In the genomic region with DNA sequence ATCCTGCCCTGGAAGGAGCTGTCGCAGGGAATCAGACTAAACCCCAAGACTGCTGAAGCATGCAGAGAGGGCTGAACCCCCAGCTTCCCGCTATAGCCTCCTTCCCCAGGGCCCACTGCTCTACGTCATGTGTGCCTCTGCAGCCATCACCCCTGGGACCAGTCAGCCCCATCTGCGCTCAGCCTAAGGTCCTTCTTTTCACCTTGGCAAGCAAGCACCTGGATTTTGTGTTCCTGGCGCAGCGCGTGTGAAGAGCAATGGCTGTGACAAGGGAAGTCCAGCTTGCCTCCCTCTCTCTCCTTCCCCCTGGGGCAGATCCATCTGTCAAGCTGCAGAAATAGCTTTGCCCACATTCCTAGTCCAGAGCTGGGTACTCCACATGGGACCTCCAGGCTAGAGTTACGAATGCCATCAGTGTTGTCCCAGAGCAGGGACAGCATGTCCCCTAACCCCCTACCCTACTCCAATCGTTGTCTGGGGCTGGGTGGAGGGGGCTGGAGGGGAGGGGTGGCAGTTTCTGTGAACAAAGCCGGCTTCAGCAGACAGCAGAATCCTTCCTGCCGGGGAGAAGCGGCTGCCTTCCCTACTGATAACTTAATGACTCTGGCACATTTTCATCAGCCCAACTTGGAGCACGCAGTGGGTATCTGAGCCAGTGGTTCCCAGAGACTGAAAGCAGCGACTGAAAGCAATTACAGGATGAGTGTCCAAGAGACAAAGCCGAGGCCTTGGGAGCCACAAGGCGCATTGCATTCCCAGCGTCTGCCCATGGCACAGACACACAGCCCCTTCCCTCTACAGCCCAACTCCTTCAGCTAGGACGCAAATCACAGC, we compare ENCODE assay signal across 8 mouse cellular contexts.
DNase-seq lines count a peak whose midpoint lies in the region; ATAC-seq lines count a peak whose summit lies in the region.

No protein-coding gene starts in this region.

- no peak for ATAC-seq in intestine, embryonic 16.5 days
- peak; percentile 84 for ATAC-seq in neural tube, embryonic 14.5 days (ENCODE audit: low read depth)

- no peak overlapping the region for H3K4me2 ChIP-seq in intestine, embryonic 16.5 days (ENCODE audit: low read depth, low read length)
- H3K4me2 ChIP-seq in neural tube, embryonic 14.5 days (ENCODE audit: low read depth, low read length), result peak overlapping the region; percentile 32

- 51% methylated on average over 18 of the region's 18 CpGs for WGBS in intestine, embryonic 16.5 days
- 14% methylated on average over 18 of the region's 18 CpGs for WGBS in neural tube, embryonic 14.5 days

- no peak overlapping the region for H3K4me3 ChIP-seq in intestine, embryonic 16.5 days (ENCODE audit: low read length)
- H3K4me3 ChIP-seq in neural tube, embryonic 14.5 days (ENCODE audit: low read depth, low read length), result no peak overlapping the region

- 0 out of 2 replicates have a peak overlapping the region, but pooled peaks have one; percentile 25 for H3K9ac ChIP-seq in intestine, embryonic 16.5 days (ENCODE audit: low read depth, low read length)
- peak overlapping the region; percentile 39 for H3K9ac ChIP-seq in neural tube, embryonic 14.5 days (replicated peaks; ENCODE audit: low read depth, low read length)

- no peaks in the 10 kb centered on the region for H3K9me3 ChIP-seq in intestine, embryonic 16.5 days (ENCODE audit: control insufficient read depth, low read length)
- H3K9me3 ChIP-seq in neural tube, embryonic 14.5 days (ENCODE audit: control insufficient read depth, low read length), result no peaks in the 10 kb centered on the region

- H3K36me3 ChIP-seq in intestine, embryonic 16.5 days (ENCODE audit: control insufficient read depth, insufficient read depth, low read length), result no peaks in the 10 kb centered on the region
- no peaks in the 10 kb centered on the region for H3K36me3 ChIP-seq in neural tube, embryonic 14.5 days (ENCODE audit: control insufficient read depth, insufficient read depth, low read length)

- peaks cover 3% of the 10 kb centered on the region; the same call in 1 of the 2 replicates for H3K4me1 ChIP-seq in intestine, embryonic 16.5 days (ENCODE audit: control insufficient read depth, insufficient read depth, low read length)
- peaks cover 14% of the 10 kb centered on the region for H3K4me1 ChIP-seq in neural tube, embryonic 14.5 days (ENCODE audit: control insufficient read depth, insufficient read depth, low read length)

- no peaks in the 10 kb centered on the region for H3K27me3 ChIP-seq in intestine, embryonic 16.5 days (replicated peaks; ENCODE audit: control insufficient read depth, insufficient read depth, low read length)
- H3K27me3 ChIP-seq in neural tube, embryonic 14.5 days (ENCODE audit: control insufficient read depth, insufficient read depth, low read length), result no peaks in the 10 kb centered on the region

- H3K27ac ChIP-seq in intestine, embryonic 16.5 days (ENCODE audit: low read length), result no peak overlapping the region
- peak overlapping the region; percentile 92 for H3K27ac ChIP-seq in neural tube, embryonic 14.5 days (ENCODE audit: low read depth, low read length)

- peak; percentile 28 for DNase-seq in adrenal gland, postnatal 10 days
- no peak for DNase-seq in adrenal gland, postnatal 36 days
- DNase-seq in cerebellum, postnatal 10 days, result peak; percentile 90 to 94
- DNase-seq in gastrocnemius, postnatal 25 days, result peak; percentile 58
- no peak for DNase-seq in B cell, adult 2 months
- no peak for DNase-seq in lung, adult 18-20 months

Comparison
In these comparisons a context has a peak if more than half of its experiments do, and no peak if none do; other contexts are left out.
1. DNase-seq: peak in adrenal gland, postnatal 10 days (single experiment), cerebellum, postnatal 10 days (2 of 2) and gastrocnemius, postnatal 25 days (single experiment); none in adrenal gland, postnatal 36 days (0 of 2), B cell, adult 2 months (0 of 2) and lung, adult 18-20 months (0 of 2).